Mouse (Mus musculus) CD8-positive naive resting alpha-beta T cell, adult 2 months (primary cell): Measurements from ENCODE around the gene St3gal6.
A peak's percentile ranks its signal among the peaks of the same experiment; 100 is the strongest.

Experiments
- DNase-seq, 2 experiments: peaks; one replicate each; pipeline ENCODE4 v3.0.0; 2022; ENCODE audit warnings: low read depth in 2 of 2, low spot score in 2 of 2

St3gal6 gene

DNA sequence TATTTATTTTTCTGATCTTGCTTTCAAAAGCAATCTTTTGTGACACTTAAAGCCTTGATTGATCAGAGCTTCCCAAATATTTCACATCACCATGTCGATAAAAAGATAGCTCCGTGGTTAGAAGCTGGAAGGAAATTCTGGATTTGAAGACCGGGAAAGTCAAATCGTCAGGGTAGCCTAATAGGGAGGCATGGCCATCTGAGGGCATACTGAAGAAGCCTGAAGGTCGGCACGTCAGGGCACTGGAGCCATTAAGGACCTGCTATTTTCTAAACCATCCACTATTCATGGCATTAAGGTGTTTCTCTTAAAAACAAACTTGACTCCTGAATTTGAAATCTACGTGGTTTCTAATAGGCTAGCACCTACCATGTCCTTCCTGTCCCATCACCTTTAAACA, 2.1 kb downstream of the St3gal6 start:
- no peak for DNase-seq

DNA sequence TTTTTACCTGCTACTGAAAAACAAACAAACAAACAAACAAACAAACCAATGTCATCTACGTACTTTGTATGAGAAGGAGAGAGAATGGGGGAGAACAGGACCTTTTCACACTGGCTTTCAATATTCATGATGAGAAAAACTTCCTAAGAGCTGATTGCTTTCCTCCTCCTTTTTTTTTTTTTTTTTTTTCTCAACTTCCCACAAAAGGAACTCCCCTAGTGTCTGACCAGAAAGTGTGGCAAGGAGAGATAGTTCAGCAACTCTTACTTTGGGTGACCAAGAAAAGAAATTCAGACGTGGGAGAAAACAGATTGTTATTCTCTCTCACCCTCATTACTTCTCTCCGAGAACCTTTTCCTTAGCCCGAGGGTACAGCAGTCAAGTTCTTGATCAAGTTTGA, 2.9 kb downstream of the St3gal6 start:
- no peak for DNase-seq

DNA sequence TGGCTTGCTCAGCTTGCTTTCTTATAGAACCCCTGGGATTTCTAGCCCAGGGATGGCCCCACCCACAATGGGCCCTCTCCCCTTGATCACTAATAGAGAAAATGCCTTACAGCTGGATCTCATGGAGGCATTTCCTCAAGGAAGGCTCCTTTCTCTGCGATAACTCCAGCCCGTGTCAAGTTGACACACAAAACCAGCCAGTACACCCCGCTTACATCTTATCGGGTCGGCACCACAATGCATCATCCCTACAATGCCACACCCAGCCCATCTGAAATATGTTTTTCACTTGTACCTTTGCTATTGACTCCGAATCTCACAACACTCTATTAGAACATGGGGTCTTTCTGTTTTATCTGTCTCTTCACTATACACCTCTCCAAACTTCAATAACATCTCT, 3.6 kb downstream of the St3gal6 start:
- DNase-seq = no peak

DNA sequence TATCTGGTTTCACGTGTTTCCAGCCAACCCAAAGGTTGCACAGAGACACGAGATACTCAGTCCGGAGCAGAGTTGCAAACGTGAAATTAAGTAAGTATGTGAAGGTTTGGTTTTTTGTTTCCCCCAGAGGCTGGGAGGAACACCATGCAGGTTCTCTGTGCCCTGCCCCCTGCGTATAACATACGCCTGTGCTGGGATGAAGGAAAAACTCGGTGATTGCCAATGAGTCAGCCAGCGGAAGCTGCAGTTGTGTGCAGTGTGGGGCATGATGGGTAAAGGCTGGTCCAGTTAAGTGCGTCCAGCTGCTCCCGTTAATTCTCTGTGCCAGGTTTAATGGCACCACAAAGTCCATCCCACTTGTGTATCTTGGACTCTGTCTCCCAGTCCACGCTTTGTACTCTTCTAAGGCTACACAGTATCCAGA, 4.4 kb downstream of the St3gal6 start:
- DNase-seq = no peak

DNA sequence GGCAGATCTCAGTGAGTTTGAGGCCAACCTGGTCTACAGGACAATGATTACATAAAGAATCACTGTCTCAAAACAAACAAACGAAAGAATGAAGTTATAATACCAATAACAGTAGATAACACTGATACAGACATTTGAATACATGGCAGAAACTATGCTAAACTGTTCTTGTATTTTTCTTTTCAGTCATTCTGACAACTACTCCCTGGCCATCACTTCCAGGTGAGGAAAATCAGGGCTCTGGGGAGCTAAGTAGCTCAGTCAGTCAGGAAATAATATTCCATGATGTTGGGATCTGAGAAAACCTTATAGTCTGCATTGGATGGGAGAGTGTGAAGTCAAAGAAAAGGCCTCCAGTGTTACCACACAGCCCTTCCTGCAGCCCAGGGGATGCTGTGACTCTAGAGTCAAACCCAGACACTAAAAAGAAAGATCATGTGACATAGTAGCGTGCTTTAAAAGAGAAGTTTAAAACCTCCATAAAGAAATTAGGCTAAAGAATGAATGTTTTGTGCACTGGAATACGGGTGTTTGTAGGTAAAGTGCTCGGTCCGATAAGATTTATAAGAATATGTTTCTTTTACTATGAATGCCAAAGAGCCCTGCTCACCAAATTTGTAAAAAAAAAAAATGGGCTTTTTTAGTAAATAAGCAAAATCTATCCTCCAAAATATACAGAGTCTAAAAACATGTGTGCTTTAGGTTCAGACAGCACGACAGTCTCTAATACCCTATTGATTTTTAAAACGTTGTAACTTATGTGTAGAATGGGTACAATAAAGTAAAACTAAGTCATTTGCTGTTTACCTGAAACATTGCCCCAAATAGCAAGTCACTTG, 6.9 kb downstream of the St3gal6 start:
- no peak for DNase-seq

DNA sequence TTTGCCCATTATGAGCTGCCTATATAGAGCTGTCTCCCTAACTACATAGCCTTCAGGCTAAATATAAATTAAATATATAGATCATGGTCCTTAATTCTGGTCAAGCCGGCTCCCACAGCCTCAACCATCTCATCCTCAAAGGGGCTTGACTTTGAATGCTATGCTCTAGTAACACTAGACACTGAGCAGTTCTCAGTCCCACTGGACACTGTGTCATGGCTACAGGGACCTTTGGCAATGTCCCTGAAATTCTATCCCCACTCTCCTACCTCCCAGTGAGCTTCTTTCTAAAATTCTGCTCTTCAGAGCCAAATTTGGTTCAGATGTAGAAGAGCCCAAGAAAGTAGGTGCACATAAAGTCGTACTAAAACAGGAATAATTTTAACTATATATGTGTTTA, 7.9 kb downstream of the St3gal6 start:
- DNase-seq = no peak

DNA sequence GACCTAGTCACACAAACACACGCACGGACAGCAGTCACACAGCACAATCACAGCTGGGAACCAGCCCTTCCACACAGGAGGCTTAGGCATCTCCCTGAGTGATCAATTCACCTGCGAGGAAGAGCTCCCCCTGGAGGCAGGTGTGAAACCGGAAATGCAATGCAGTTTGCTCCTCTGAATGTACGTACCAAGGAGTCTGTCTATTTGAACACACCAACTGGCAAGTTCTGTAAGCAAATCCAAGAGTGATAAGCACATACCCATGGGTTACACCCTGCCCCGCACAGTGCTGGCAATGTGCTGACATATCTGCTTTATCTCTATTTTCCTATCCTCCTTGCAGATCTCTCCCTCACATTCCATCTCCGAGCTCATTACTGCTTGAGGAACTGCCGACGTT, 9.5 kb downstream of the St3gal6 start:
- DNase-seq = peak; percentile 50 to 51

DNA sequence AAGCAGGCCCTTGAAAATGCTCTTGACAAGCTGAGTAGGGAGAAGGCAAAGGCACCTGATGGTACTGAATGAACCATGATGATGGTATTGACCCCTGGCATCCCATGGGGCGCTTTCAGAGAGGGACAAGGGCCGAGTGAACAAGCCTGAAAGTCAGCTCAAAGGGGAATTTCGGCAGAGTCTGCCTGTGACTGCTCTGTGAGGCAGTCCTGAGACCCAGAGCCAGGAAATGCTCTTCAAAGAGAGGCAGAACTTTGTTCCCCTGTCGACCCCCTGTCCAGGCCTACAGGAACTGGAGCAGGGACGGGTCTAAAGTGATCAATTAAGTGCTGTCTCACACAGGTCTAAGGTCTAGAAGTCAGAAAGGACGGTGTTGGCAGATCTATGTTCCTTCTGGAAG, 10.3 kb downstream of the St3gal6 start:
- no peak for DNase-seq

DNA sequence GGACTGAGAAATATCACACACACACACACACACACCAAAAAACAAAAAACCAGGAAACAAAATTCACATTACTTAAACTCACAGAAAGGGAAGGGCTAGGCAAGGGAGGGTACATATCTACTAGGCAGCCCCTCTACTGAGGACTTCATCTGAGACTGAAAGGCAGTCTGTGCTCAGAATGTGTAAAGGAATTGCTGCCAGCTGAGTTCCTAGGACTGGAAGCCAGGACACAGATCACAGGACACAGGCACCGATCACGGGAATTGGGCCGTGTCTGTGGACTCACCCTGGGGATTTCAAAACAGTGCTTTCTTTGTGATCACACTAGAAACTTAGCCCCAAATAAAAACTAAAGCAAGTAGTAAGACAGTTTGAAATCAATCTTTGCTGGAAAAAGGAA, 11.2 kb downstream of the St3gal6 start:
- no peak for DNase-seq

DNA sequence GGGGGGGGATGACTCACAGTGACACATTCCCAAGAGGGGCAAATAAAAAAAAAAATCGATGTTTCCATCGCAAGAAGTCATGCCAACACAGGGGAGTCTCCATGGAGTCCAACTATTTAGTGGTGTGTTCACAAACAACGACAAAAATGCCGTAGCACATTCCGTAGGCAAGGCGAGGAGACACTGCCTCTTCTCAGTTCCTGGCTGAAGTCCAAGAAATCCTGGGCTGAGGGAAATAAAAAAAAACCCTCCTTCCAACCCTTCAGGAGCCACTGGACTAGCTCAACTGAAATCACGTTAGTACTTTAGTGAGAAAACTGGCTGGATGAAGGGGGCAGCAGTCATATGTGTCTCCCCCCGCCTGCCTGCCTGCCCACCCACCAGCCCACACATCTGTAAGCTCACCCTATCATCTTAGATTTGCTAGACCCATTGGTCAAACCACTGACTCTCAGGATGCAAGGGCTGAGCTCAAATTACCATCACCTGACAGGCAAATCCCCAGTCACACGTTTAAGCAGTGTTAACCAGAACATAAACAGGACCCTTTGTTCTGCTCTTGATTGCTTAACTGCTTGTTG, 11.8 kb downstream of the St3gal6 start:
- no peak for DNase-seq

DNA sequence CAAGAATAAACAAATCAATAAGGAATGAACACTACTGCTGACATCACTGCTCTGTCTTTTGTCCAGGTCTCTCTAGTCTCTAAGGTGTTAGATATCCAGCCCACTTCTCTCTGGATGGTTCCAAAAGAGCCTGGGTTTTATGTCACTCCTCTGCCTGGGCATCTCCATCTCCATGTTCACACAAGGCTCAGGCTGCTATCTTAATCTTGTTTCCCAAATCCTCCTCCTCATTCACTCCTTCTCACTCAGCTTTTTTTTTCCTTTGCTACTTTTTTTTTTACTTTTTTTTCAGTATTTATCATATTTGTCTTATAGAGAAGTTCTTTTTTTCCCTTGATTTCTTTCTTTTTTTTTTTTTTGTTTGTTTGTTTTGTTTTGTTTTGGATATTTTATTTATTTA, 19.1 kb downstream of the St3gal6 start:
- no peak for DNase-seq

DNA sequence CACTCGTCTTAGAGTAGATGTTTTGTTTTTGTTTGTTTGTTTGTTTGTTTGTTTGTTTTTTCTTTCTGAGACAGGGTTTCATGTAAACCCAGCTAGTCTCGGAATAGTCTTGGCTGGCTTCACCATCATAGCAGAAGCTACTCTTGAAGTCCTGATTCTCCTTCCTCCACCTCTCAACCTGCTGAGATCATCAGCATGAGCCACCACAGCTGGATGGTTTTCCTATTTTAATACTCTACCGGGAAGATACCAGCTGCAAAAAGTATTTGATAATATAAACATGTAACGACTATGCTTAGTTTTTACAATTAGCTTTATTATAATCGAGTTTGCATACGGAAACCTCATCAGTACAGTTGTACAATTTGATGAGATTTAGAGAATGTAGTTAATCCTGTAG, 21.5 kb downstream of the St3gal6 start:
- DNase-seq = no peak

DNA sequence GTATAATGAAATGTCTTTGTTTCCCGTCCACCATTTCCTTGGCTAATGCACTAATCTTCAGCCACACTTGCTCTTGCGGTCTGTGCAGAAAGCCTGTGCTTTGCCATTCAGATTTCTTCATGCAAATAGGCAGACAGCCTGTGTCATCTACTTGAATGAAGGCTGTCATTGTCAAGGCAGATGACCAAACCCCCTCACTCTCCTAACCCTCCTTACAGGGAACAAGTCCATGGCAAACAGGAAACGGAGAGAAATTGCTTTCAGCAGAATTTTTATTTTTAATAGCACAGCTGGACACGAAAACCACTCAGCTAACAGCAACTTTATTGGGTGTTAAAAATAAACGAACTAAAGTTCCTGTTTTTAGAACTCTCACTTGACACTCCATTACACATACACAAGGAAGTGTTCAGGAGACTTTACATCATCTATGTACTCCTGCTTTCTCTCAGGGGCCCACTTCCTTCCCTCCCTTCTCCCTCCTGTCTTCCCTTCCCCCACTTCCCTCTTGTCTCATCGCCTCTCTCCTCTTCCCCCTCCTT, 22.2 kb downstream of the St3gal6 start:
- DNase-seq = no peak

DNA sequence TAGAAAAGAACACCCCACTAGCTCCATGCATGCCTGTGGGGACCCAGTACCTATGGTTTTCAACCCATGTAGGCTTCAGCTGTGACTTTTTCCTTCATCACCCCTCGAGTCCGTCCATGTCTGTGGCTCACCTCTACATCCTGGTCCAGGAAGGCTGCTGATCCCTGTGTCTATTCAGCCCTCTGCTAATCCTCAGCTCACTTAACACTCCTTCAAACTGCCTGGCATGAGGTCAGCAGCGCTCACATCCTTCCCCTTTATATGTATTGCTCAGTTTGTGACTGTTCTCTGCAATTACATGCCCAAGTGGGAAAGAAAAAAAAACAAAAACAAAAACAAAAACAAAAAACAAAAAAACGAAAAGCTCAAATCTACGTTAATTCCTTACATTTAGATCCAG, 24.4 kb downstream of the St3gal6 start:
- no peak for DNase-seq

DNA sequence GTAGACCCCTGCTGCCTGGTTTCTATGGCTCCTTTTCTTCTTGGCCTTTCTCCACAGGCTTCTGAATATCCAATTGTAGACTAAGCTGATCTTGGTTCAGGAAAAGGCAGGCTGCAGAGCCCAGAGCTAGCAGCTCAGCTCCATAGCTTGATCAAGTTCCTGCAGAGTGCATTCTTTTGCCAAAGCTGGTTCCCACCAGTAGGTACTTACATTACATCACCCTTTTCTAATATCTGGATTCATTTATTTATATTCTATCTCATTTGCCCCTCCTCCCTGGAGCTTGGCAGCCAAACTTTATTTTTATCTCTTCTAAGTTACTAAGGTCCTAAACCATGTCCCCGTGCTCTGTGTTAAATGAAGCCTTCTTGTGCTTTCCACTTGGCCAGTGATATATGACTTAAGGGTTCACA, 24.9 kb downstream of the St3gal6 start:
- no peak for DNase-seq

DNA sequence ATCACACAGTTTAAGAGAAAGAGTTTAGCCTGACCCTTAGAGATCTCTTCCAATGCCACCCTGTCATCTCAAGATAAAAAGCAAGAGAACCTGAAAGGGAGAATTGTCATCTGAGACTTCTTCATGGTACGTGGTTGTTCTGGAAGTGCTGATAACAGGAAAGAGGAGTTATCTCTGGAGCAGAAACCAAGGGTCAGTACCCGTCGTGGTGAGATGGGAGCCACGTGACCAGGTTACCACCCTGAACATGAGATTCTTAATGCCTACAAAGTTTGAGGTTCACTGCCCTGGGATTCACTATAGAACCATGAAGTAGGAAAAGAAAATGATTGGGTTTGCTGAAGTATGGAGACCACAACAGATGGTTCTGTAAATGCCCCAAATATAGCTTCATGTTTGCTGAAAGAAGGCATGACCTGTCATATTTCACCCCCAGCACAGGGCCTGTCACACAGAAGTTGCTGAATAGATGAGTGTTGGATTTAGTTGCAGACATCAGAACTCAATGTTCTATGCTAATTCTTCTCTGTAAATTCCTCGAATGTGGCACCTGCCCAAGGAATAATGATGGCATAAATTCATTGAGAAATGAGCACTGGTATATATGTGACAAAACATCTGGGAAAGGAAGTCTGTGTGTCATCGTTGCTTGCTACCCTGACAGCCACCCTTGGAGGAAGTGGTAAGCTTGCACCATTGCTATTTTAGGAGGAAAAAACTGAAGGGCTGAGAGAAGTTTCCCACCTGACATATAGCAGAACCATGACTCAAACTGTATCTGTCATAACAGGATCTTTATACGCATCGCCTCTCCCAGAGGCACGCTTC, 25.9 kb downstream of the St3gal6 start:
- peak in 1 of 2 experiments; percentile 14 for DNase-seq

DNA sequence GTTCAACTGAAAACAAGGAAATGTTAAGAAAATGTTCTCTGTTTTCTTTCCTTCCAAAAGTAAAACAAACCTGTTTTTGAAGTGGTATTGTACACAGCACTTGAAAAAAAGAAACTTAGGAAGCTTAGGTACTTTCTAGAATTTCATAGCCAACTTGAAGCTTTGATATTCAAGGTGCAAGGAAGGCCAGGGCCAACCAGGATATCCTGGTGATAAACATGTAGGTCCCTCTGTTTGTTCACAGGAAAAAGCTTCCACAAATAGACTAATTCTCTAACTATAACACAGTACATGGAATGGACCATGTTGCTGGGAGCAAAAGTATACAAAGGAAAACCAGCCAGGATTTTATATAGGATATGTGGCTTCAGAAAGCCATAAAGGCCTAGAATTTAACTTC, 27.3 kb downstream of the St3gal6 start:
- DNase-seq = no peak

DNA sequence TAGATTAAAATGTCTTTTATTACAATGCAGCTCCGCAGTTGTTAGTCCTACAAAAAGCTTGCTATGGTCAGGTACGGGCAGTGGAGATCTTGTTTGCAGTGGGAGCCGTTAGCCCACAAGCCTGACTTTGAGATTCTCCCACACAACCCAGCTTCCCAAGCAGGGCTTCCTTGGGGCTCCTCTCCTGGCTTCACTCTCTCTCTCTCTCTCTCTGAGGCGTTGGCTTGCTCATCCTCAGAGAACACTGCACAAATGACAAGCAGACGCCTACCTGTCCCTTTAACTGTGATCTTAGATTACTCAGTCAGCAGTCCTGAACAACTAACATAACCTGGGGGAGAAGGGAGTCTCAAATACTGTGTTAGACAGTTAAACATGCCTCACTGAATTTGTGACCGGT, 36.2 kb downstream of the St3gal6 start:
- no peak for DNase-seq

DNA sequence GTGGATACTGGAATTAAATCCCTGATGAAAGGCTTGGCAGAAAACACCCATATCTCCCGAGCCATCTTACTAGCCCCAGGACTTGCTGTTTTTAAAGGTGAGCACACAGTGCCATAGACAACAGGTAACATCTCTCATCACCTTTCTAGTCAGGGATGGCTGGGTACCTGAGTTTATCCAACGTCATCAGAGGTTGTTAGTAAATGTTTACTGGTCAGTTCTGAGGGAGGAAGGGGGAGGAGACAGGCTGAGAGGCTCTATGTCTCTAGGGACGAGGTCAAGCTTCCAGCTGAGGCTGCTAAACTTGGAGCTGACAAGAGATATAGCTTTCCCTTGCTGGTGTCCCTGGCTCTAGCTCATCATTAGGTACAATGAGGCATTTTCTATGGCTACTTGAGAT, 41.7 kb downstream of the St3gal6 start:
- DNase-seq = no peak

DNA sequence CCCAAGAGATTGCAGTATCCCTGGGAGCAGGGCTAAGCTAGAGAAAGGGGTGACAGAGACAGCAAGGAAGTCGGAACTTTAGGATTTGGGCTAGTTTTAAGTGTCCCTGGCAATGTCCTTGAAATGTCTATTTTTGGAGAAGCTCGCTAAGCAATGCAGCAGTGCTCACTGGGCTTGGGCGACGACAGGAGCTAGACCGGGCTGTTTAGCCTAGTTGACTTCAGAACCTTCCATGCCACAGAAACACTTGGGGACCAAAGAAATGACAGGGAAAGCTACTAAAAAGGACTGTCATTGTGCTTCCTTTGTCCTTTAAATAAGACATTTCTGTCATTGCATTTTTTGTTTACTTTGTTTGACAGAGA, 42.2 kb downstream of the St3gal6 start:
- no peak for DNase-seq

DNA sequence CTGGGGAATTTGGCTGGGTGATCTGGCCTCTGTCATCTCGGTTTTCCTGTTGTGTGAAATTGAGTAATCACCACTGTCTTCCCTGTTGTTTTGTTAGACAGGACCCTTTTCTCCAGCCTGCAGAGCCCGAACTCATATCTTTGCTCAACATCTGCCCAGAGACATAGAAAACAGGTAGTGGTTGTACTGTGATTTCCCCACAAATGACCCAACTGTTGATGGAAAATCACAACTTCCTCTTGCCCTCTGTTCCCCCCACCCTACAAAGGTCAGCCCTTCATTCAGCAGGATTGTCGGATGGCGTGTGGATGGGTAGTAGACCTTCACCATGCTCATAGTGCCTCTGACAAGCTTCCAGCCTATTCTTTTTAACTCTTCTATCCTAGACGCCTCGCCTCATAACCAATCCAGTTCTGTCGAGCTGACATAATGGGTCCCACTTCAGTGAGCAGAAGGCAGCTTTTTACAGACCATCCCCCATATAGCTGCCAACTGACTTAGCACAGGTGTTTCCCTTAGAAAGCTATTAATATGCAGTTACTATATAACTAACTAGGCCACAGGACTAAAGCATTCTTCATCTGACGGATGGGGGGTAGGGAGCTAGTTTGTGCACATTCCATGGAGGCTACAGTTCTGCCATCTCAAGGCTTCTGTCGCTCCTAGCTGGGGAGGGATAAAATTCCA, 42.7 kb downstream of the St3gal6 start:
- DNase-seq = no peak
